Mouse (Mus musculus): ENCODE data around the gene Spata9. TPM values are rescaled to one million over a fixed set of nuclear protein-coding genes. Genes with fewer than 3 reads are reported as not detected.
A peak's percentile ranks its signal among the peaks of the same experiment; 100 is the strongest.

The Spata9 gene
- polyA plus RNA-seq, 1 experiment from 2014 or later = 0.51 TPM

DNA sequence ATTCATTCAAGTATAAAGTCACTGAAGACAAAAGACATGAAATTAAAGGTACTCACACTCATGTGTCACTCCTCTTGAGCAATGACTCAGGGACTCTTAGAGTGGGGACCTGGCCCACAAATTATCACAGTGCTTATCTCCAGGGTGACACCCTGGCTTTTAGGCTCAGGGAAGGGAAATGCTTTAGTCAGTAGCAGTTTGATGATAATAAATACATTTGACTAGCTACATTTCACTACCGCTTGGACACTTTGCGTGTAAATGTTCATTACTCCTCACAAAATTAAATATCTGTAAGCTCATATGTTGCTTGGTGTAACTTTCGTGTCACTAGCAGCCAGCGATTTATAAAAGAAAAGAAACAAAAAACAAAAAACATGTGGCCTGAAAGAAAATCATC is 50.5 kb downstream of the Spata9 start:
- Histone ChIP-seq H3K27ac (replicated peaks) (peak overlapping the region; percentile 91), H3K27me3 (no peaks in the 10 kb centered on the region), H3K4me1 (peaks cover 4% of the 10 kb centered on the region), H3K4me2 (replicated peaks) (peak overlapping the region; percentile 69), H3K9me3 (no peaks in the 10 kb centered on the region), H3K36me3 (no peaks in the 10 kb centered on the region), H3K9ac (replicated peaks) (peak overlapping the region; percentile 82), H3K4me3 (peak overlapping the region; percentile 75)
- 80% methylated on average over 4 of the region's 4 CpGs for WGBS
- ATAC-seq (ENCODE audit: low FRiP score, low read depth) = no peak

DNA sequence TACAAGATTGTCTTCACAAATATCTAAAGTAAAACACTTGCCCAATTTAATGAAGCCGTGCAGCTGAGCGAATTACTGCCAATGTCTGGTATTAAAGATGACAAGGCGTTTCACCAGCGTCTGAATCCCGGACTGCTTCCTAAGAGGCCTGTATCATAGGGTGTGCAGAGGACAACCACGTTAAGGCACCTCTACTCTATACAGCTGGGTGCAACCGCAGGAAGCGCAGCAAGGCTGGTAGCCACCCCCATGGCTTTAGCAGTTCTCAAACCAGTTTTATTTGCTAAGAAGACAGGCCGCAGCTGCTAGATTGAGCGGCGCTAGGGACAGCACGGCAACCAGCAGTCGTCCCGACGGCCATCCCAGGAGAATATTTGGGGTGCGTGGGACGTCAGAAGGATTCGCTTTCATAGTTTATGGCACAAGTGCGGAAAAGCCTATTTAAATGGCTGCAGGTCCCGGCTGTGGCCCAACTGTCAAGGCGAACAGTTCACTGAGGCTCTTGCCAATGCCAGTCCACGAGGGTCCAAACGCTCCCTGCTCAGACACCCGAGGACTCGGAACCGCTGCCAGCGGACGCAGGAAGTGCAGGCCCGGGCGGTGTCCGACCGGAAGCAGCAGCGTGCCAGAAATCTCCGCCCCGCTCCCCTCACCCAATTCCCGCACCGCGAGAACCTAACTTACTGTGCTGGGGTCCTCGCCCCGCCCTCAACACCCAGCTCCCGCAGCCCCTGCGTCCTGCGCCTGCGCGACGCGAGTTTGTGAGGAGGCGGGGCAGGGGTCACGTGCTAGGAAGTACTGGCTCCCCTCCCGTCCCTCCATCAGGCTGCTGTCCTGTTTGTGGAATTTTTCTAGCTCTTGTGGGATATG is 51.3 kb downstream of the Spata9 start, which contains the start of gene Rfesd:
Gene Rfesd (minus strand): TSS at position 746 of the 870 bp plus-strand sequence.
- peak; percentile 100 for ATAC-seq (ENCODE audit: low FRiP score, low read depth)
- peak within 1 kb of the TSS; percentile 82 for H3K9ac ChIP-seq (replicated peaks)
- 2% methylated on average over 50 of the region's 50 CpGs for WGBS

GRCm38 (mm10) chr13:76018844-76019400 is 52.0 kb downstream of the Spata9 start:
- no peaks in the 10 kb centered on the region for H3K27me3 ChIP-seq
- peak; percentile 64 for ATAC-seq (ENCODE audit: low FRiP score, low read depth)
- H3K36me3 ChIP-seq = no peaks in the 10 kb centered on the region
- no peaks in the 10 kb centered on the region for H3K9me3 ChIP-seq
- no peak overlapping the region for H3K27ac ChIP-seq (replicated peaks)
- H3K4me2 ChIP-seq (replicated peaks) = peak overlapping the region; percentile 69
- H3K4me3 ChIP-seq = peak overlapping the region; percentile 75
- H3K4me1 ChIP-seq = peaks cover 4% of the 10 kb centered on the region
- peak overlapping the region; percentile 34; the same call in 1 of the 2 replicates for H3K9ac ChIP-seq (replicated peaks)
- 46% methylated on average over 5 of the region's 5 CpGs for WGBS

More for the DNA sequence above, 51.3 kb downstream of the Spata9 start, which contains the start of gene Rfesd:
- Histone ChIP-seq H3K4me2 (replicated peaks) (peak within 1 kb of the TSS; percentile 69), H3K27me3 (no peaks in the 10 kb centered on the region), H3K27ac (replicated peaks) (peak within 1 kb of the TSS; percentile 91), H3K4me1 (peaks cover 4% of the 10 kb centered on the region), H3K36me3 (no peaks in the 10 kb centered on the region), H3K9me3 (no peaks in the 10 kb centered on the region), H3K4me3 (peak within 1 kb of the TSS; percentile 75)

DNA sequence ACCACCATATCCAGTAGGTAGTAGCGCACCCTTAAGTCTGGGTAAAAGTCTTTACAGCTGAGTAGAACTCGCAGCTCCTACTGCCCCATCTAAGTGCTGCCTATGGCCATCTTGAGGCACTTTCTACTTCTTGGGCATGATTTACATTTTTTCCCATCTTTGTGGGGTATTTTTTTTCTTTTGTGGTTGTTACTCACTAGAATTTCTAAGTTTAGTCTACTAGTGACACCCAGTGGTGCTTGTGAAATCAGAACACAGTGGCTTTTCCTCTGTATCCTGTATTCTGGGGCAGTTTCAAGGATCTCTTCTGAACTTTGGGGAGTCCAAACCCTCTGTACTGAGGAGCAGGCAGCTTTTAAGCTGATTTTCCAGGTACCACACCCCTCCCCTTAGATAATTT is 54.8 kb downstream of the Spata9 start:
- ATAC-seq (ENCODE audit: low FRiP score, low read depth) = no peak
- 93% methylated on average over 2 of the region's 2 CpGs for WGBS
- no peak overlapping the region for H3K27ac ChIP-seq (replicated peaks)
- no peaks in the 10 kb centered on the region for H3K9me3 ChIP-seq
- H3K4me1 ChIP-seq = peaks cover 4% of the 10 kb centered on the region
- H3K4me3 ChIP-seq = no peak overlapping the region
- H3K27me3 ChIP-seq = no peaks in the 10 kb centered on the region
- no peak overlapping the region for H3K9ac ChIP-seq (replicated peaks)
- H3K36me3 ChIP-seq = no peaks in the 10 kb centered on the region
- no peak overlapping the region for H3K4me2 ChIP-seq (replicated peaks)

DNA sequence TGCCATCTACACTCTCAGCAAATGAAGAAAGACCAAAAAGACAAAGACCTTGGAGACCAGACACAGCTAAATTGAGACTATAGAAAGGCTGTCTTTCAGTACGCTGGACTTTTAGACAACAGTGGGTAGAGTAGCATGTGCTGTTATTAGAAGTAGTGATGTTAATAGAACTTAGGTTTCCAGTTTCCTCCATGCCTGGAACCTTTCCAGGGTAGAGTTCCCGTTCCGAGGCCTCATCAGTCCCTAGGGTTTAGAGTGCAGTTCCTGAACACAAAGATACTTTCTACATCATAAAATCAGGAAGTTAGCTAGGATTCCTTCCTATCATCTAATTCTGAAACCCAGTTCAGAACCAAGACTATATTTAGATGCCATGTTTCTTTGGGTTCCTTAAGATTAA is 57.6 kb downstream of the Spata9 start:
- ATAC-seq (ENCODE audit: low FRiP score, low read depth) = no peak
- no peaks in the 10 kb centered on the region for H3K4me1 ChIP-seq
- no peak overlapping the region for H3K4me2 ChIP-seq (replicated peaks)
- H3K4me3 ChIP-seq = no peak overlapping the region
- no peak overlapping the region for H3K9ac ChIP-seq (replicated peaks)
- H3K27me3 ChIP-seq = no peaks in the 10 kb centered on the region
- 88% methylated on average over 3 of the region's 3 CpGs for WGBS
- no peak overlapping the region for H3K27ac ChIP-seq (replicated peaks)
- no peaks in the 10 kb centered on the region for H3K9me3 ChIP-seq
- H3K36me3 ChIP-seq = no peaks in the 10 kb centered on the region

- Histone ChIP-seq H3K9ac (replicated peaks) (no peak overlapping the region), H3K27ac (replicated peaks) (no peak overlapping the region), H3K9me3 (no peaks in the 10 kb centered on the region), H3K36me3 (no peaks in the 10 kb centered on the region), H3K27me3 (no peaks in the 10 kb centered on the region), H3K4me2 (replicated peaks) (no peak overlapping the region), H3K4me1 (no peaks in the 10 kb centered on the region), H3K4me3 (no peak overlapping the region)
- 54% methylated on average over 1 of the region's 1 CpGs for WGBS
- no peak for ATAC-seq (ENCODE audit: low FRiP score, low read depth)
Observed at GRCm38 (mm10) chr13:76042455-76042854, 75.5 kb downstream of the Spata9 start.

- no peak for ATAC-seq (ENCODE audit: low FRiP score, low read depth)
- no peak overlapping the region for H3K9ac ChIP-seq (replicated peaks)
- no peaks in the 10 kb centered on the region for H3K4me1 ChIP-seq
- no peak overlapping the region for H3K4me3 ChIP-seq
- no peak overlapping the region for H3K27ac ChIP-seq (replicated peaks)
- H3K4me2 ChIP-seq (replicated peaks) = no peak overlapping the region
- H3K27me3 ChIP-seq = no peaks in the 10 kb centered on the region
- no peaks in the 10 kb centered on the region for H3K9me3 ChIP-seq
- no peaks in the 10 kb centered on the region for H3K36me3 ChIP-seq
Observed at GRCm38 (mm10) chr13:76044971-76045370, 78.0 kb downstream of the Spata9 start.

Other genes starting within 250 kb of the Spata9 start
- gene Glrx, start 127.3 kb upstream of the Spata9 start, polyA plus RNA-seq (2016; fragmentation: Nextera tagmentation; extraction: Ambion mirVana) = 25.0 and 26.2 TPM in 2 replicates
- 55.4 and 66.0 TPM in 2 replicates for gene Rhobtb3, start 23.2 kb upstream of the Spata9 start, polyA plus RNA-seq (2016; fragmentation: Nextera tagmentation; extraction: Ambion mirVana)
- 20.3 and 20.9 TPM in 2 replicates for gene Rfesd, start 51.6 kb downstream of the Spata9 start, polyA plus RNA-seq (2016; fragmentation: Nextera tagmentation; extraction: Ambion mirVana)
- gene Gpr150, start 89.8 kb downstream of the Spata9 start, polyA plus RNA-seq (2016; fragmentation: Nextera tagmentation; extraction: Ambion mirVana) = 0.56 and 0.62 TPM in 2 replicates
- 5.1 and 6.0 TPM in 2 replicates for gene Arsk, start 131.5 kb downstream of the Spata9 start, polyA plus RNA-seq (2016; fragmentation: Nextera tagmentation; extraction: Ambion mirVana)
- gene Ttc37, start 131.6 kb downstream of the Spata9 start, polyA plus RNA-seq (2016; fragmentation: Nextera tagmentation; extraction: Ambion mirVana) = 14.2 and 16.5 TPM in 2 replicates